ENCODE assay signal across 8 mouse cellular contexts in genomic region chr6:142387755-142388271, GRCm38 (mm10). TPM values are rescaled to one million over a fixed set of nuclear protein-coding genes. Genes with fewer than 3 reads are reported as not detected.
DNase-seq lines count a peak whose midpoint lies in the region; ATAC-seq and TF ChIP-seq lines count a peak whose summit lies in the region.

No protein-coding gene starts in this region.

- H3K27ac ChIP-seq in layer of hippocampus, adult 2 months = peak overlapping the region; percentile 87
- no peak overlapping the region for H3K27ac ChIP-seq in brown adipose tissue, adult 24 weeks (replicated peaks; ENCODE audit: low read depth, low read length)
- H3K27ac ChIP-seq in hindbrain, embryonic 16.5 days (ENCODE audit: low read depth, low read length) = no peak overlapping the region
- H3K27ac ChIP-seq in neural tube, embryonic 12.5 days = no peak overlapping the region

- no peak for ATAC-seq in hindbrain, embryonic 16.5 days
- no peak for ATAC-seq in neural tube, embryonic 12.5 days (ENCODE audit: low FRiP score, low read depth)
- no peak for ATAC-seq in frontal cortex, adult (ENCODE audit: low TSS enrichment)

- 24% methylated on average over 8 of the region's 8 CpGs for WGBS in hindbrain, embryonic 16.5 days
- WGBS in neural tube, embryonic 12.5 days = 27% methylated on average over 8 of the region's 8 CpGs

- peak overlapping the region; percentile 80 for H3K4me3 ChIP-seq in layer of hippocampus, adult 2 months
- peak overlapping the region; percentile 81 for H3K4me3 ChIP-seq in brown adipose tissue, adult 24 weeks (ENCODE audit: insufficient read depth, low read depth, low read length)
- peak overlapping the region; percentile 91 for H3K4me3 ChIP-seq in hindbrain, embryonic 16.5 days (ENCODE audit: low read length)
- H3K4me3 ChIP-seq in neural tube, embryonic 12.5 days = peak overlapping the region; percentile 89

- no peak for TF ChIP-seq CTCF in layer of hippocampus, adult 2 months (conservative IDR thresholded peaks at IDR 0.05)

- H3K9me3 ChIP-seq in hindbrain, embryonic 16.5 days (ENCODE audit: control insufficient read depth, low read length) = no peaks in the 10 kb centered on the region
- no peaks in the 10 kb centered on the region for H3K9me3 ChIP-seq in neural tube, embryonic 12.5 days

- peak overlapping the region; percentile 87 for H3K9ac ChIP-seq in hindbrain, embryonic 16.5 days (ENCODE audit: low read depth, low read length)
- H3K9ac ChIP-seq in neural tube, embryonic 12.5 days = peak overlapping the region; percentile 90

- no peak for DNase-seq in layer of hippocampus, adult 2 months (ENCODE audit: low spot score in 2 of 2)
- no peak for DNase-seq in layer of hippocampus, adult 8-10 months (ENCODE audit: low spot score in 2 of 2)
- no peak for DNase-seq in layer of hippocampus, adult 18-20 months (ENCODE audit: low spot score in 2 of 2)
- no peak for DNase-seq in adrenal gland, adult 18-20 months (ENCODE audit: low spot score in 2 of 2)

- H3K27me3 ChIP-seq in hindbrain, embryonic 16.5 days (replicated peaks; ENCODE audit: control insufficient read depth, insufficient read depth, low read length) = no peaks in the 10 kb centered on the region
- H3K27me3 ChIP-seq in neural tube, embryonic 12.5 days (replicated peaks) = no peaks in the 10 kb centered on the region

- H3K4me1 ChIP-seq in brown adipose tissue, adult 24 weeks (ENCODE audit: control insufficient read depth, insufficient read depth, insufficient read length, low read length) = peaks cover 7% of the 10 kb centered on the region
- peaks cover 17% of the 10 kb centered on the region for H3K4me1 ChIP-seq in hindbrain, embryonic 16.5 days (ENCODE audit: control insufficient read depth, insufficient read depth, low read depth, low read length)
- peaks cover 13% of the 10 kb centered on the region for H3K4me1 ChIP-seq in neural tube, embryonic 12.5 days

- H3K4me2 ChIP-seq in hindbrain, embryonic 16.5 days (ENCODE audit: low read length) = peak overlapping the region; percentile 90
- peak overlapping the region; percentile 77 for H3K4me2 ChIP-seq in neural tube, embryonic 12.5 days (replicated peaks)

- no peaks in the 10 kb centered on the region for H3K36me3 ChIP-seq in hindbrain, embryonic 16.5 days (ENCODE audit: control insufficient read depth, insufficient read depth, low read length)
- H3K36me3 ChIP-seq in neural tube, embryonic 12.5 days = no peaks in the 10 kb centered on the region; the same call in 1 of the 2 replicates

RNA-seq across cellular contexts. Expression of gene Golt1b, which starts 0.8 kb away (rescaled TPM):
- 10 to 100 TPM; 28.6 TPM for total RNA-seq in layer of hippocampus, adult 2 months (2021)
- total RNA-seq in layer of hippocampus, adult 8-10 months (2022) = 10 to 100 TPM; 30.6 to 34.0 (median 33.0) TPM
- polyA plus RNA-seq in brown adipose tissue, adult 24 weeks (2012; ENCODE audit: insufficient read depth, insufficient read length, missing spikeins) = 19.0 and 22.6 TPM in 2 replicates
- 68.6 and 75.9 TPM in 2 replicates for polyA plus RNA-seq in hindbrain, embryonic 16.5 days (2015; fragmentation: Nextera tagmentation; extraction: Ambion mirVana)
- 89.3 and 92.0 TPM in 2 replicates for polyA plus RNA-seq in neural tube, embryonic 12.5 days (2016; fragmentation: Nextera tagmentation; extraction: Ambion mirVana)
- total RNA-seq in layer of hippocampus, adult 18-20 months (2021) = 10 to 100 TPM; 32.1 to 32.8 TPM
- total RNA-seq in adrenal gland, adult 18-20 months (2021) = 10 to 100 TPM; 35.5 to 38.9 TPM

RNA-seq across cellular contexts. Expression of gene Recql, which starts 0.9 kb away (rescaled TPM):
- total RNA-seq in layer of hippocampus, adult 2 months (2021) = 10 to 100 TPM; 26.7 to 26.9 TPM
- 10 to 100 TPM; 21.8 to 25.7 (median 23.6) TPM for total RNA-seq in layer of hippocampus, adult 8-10 months (2022)
- polyA plus RNA-seq in brown adipose tissue, adult 24 weeks (2012; ENCODE audit: insufficient read depth, insufficient read length, missing spikeins) = 11.9 and 12.5 TPM in 2 replicates
- polyA plus RNA-seq in hindbrain, embryonic 16.5 days (2015; fragmentation: Nextera tagmentation; extraction: Ambion mirVana) = 19.5 and 23.1 TPM in 2 replicates
- polyA plus RNA-seq in neural tube, embryonic 12.5 days (2016; fragmentation: Nextera tagmentation; extraction: Ambion mirVana) = 34.5 and 34.8 TPM in 2 replicates
- 10 to 100 TPM; 22.9 to 28.0 TPM for total RNA-seq in layer of hippocampus, adult 18-20 months (2021)
- total RNA-seq in adrenal gland, adult 18-20 months (2021) = 10 to 100 TPM; 11.1 to 12.3 TPM

RNA-seq across cellular contexts. Expression of gene Spx, which starts 25.4 kb away (rescaled TPM):
- total RNA-seq in layer of hippocampus, adult 2 months (2021) = 1 to 10 TPM; 1.2 to 2.9 TPM
- total RNA-seq in layer of hippocampus, adult 8-10 months (2022) = 1 to 10 TPM in 1 of 4 experiments, under 1 TPM in 3; 0.70 to 1.2 (median 0.87) TPM
- not detected in 2 replicates for polyA plus RNA-seq in brown adipose tissue, adult 24 weeks (2012; ENCODE audit: insufficient read depth, insufficient read length, missing spikeins)
- polyA plus RNA-seq in hindbrain, embryonic 16.5 days (2015; fragmentation: Nextera tagmentation; extraction: Ambion mirVana) = 2.4 and 4.9 TPM in 2 replicates
- polyA plus RNA-seq in neural tube, embryonic 12.5 days (2016; fragmentation: Nextera tagmentation; extraction: Ambion mirVana) = 0.84 and 1.2 TPM in 2 replicates
- 1 to 10 TPM in 1 of 2 experiments, under 1 TPM in 1; 0.94 to 2.0 TPM for total RNA-seq in layer of hippocampus, adult 18-20 months (2021)
- under 1 TPM; 0.19 to 0.33 TPM for total RNA-seq in adrenal gland, adult 18-20 months (2021)

RNA-seq across cellular contexts. Expression of gene Pyroxd1, which starts 42.4 kb away (rescaled TPM):
- 10 to 100 TPM; 12.8 to 15.7 TPM for total RNA-seq in layer of hippocampus, adult 2 months (2021)
- total RNA-seq in layer of hippocampus, adult 8-10 months (2022) = 10 to 100 TPM; 12.2 to 17.3 (median 14.7) TPM
- polyA plus RNA-seq in brown adipose tissue, adult 24 weeks (2012; ENCODE audit: insufficient read depth, insufficient read length, missing spikeins) = 4.9 and 6.6 TPM in 2 replicates
- polyA plus RNA-seq in hindbrain, embryonic 16.5 days (2015; fragmentation: Nextera tagmentation; extraction: Ambion mirVana) = 18.3 and 20.1 TPM in 2 replicates
- polyA plus RNA-seq in neural tube, embryonic 12.5 days (2016; fragmentation: Nextera tagmentation; extraction: Ambion mirVana) = 23.5 and 24.4 TPM in 2 replicates
- total RNA-seq in layer of hippocampus, adult 18-20 months (2021) = 10 to 100 TPM; 13.2 to 14.4 TPM
- total RNA-seq in adrenal gland, adult 18-20 months (2021) = 10 to 100 TPM in 1 of 2 experiments, 1 to 10 TPM in 1; 9.5 to 12.7 TPM
